ENCODE assay signal across 17 mouse cellular contexts in the genomic region with DNA sequence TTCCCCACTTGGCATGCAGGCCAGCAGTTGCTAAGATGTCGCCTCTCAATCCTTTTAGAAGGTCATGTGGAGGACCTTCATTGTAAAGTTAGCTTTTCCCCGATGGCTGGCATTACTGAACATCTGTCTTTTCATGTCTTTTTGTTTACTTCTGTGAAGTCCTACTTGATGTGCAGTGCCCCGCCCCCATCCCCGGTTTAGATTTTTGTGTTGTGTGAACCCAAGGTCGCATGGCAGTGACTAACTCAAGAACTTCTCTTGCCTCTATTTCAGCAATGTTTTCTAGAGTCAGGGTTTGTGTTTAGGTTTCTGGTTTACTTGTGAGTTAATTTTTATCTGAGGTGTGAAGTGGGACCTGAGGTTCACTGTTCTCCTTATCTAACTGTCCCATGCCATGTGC. TPM values are rescaled to one million over a fixed set of nuclear protein-coding genes. Genes with fewer than 3 reads are reported as not detected.
"Had no signal": no experiment of that assay in that cellular context is flagged by ENCODE, and none has a peak within 500 bp of the region (broad histone marks: within the 10 kb centered on the region; RNA-seq: fewer than 3 reads in every experiment).

No protein-coding gene starts in this region.

- DNase-seq: kidney, adult 2 months; kidney, postnatal 10 days; kidney, postnatal 36 days; layer of hippocampus, postnatal 36 days; left cerebral cortex, postnatal 4 days; liver, postnatal 0 days; lung, embryonic 14.5 days; lung, postnatal 10 days; lung, postnatal 36 days; retina, postnatal 1 day; right cerebral cortex, postnatal 25 days; spleen, adult 18-20 months; thymus, adult 18-20 months; thymus, postnatal 36 days had no signal

RNA-seq across cellular contexts. Expression of gene Gja4, which starts 21.2 kb away (rescaled TPM):
- total RNA-seq: monocyte, adult 5-6 weeks; neutrophil, adult 5-6 weeks had no signal

RNA-seq across cellular contexts. Expression of gene Gjb3, which starts 38.0 kb away (rescaled TPM):
- total RNA-seq: monocyte, adult 5-6 weeks; neutrophil, adult 5-6 weeks had no signal
- polyA plus RNA-seq: neural tube, embryonic 13.5 days had no signal
